Mouse (Mus musculus): ENCODE data around the gene Washc1.
"Not testable (repeated sequence)": the region's sequence is repeated elsewhere in the genome, so short reads cannot be mapped to it uniquely, and the experiment has no call there.

Gene Washc1

GRCm38 (mm10) chr17:66112166-66112565 lies 821 bp downstream of the Washc1 start:
- no peak for DNase-seq (ENCODE audit: inconsistent ontology term)

DNA sequence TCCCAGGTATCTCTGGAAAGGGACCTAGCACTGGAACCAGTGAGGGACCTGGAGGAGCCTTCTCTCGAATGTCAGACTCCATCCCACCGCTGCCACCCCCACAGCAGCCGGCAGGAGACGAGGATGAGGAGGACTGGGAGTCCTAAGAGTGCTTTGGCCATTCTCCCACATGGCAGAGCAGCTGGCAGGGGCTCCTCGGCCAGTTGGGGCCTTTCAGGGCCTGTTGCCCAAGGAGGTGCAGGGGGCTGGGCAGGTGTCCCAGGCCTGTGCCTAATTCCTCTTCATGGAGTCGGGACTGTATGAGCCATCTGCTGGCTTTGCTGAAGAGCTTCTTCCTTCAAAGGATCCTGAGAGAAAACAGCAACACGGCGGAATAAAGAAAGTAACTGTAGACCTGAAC lies 7.6 kb downstream of the Washc1 start:
- DNase-seq (ENCODE audit: inconsistent ontology term): no peak

GRCm38 (mm10) chr17:66120701-66121100 lies 9.4 kb downstream of the Washc1 start:
- DNase-seq (ENCODE audit: inconsistent ontology term): no peak

DNA sequence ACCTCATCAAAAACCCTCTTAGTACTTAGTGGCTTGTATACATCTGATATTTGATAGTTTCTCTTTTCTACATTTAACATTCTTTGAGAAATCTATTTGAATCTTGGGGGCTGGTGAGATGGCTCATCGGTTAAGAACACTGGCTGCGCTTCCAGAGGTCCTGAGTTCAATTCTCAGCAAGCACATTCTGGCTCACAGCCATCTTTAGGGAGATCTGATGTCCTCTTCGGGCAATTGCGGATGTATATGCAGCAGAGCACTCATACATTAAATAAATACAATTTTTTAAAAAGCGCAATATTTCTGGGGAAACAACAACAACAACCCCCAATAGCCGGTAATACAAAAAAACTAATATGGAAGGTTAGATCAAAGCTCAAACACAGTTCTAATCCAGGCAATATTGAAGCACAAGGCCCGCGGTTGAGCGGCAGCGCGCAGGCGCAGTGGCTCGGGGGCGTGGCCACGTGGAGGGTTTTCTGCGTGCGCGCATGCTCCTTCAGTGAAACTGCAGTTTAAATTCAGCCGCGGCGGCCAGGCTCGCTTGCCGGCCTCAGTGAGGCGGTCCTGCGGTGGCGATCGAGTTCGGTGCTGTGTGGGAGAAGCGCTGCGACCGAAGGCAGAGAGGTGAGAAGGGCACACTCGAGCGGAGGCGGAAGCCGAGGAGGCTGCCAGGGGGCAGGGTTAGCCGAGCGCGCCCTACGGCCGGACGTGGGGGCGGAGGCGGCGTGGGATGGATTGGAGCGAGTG lies 11.9 kb downstream of the Washc1 start, which contains the start of gene Ddx11:
Gene Ddx11, plus strand, starts transcription at position 455 of the 750 bp plus-strand sequence.
- peak; percentile 91 for DNase-seq (ENCODE audit: inconsistent ontology term)

GRCm38 (mm10) chr17:66123816-66124610 lies 12.7 kb downstream of the Washc1 start:
- peak; percentile 36 for DNase-seq (ENCODE audit: inconsistent ontology term)

DNA sequence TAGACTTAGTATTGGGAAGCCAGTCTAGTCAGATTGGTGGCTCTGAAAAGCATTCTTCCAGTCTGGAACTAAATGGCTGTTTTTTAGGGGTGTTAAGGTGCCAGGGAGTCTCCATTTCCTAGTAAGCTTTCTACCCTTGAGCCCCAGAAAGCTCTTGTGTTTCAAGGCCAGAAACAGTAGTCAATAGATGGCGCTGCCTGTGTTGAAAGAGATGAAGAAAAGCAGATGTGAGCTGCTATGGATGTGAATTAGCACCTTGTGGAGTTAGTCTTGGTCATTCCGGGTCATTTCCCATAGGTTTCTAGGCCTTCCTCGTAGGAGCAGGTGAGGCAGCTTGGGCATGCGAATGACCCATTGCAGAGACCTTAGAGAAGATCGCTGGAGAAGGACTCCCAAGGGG lies 13.9 kb downstream of the Washc1 start:
- no peak for DNase-seq (ENCODE audit: inconsistent ontology term)

DNA sequence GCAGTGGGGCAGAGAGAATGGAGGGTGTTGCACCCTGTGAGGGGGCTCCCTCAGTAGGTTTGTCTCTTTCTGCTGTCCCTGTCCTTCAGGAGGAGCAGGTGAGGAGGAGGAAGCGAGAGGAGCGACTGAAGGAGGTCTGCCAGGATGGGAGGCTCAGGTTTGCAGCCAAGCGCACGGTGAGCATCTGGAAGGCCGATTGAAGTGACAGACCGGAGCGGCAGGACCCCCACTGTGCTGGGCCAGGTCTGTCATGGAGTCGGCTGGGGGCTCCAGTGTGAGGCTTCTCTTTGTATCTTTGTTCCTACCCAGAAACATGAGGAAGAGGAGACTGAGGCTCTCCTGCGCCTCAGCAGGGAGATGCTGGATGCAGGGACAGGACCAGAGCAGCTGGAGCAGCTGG lies 19.0 kb downstream of the Washc1 start:
- DNase-seq (ENCODE audit: inconsistent ontology term): no peak

DNA sequence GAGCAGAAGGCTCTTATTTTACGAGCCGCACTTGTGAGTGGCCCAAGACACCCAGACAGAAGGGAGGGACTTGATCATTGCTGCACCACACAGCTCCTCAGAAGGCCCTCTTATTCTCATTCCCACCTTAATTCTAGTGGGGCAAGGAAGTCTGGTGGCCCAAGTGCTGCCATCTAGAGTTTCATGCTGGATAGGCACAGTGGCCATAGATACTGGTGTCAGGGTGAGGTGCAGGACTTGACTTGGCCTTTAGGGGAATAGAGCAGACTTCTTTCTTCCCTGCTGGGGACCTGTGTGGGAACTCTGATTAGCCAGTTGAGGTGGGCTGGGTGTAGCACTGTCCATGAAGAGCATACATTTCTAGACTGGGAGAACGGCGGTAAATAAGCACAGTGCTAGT lies 19.9 kb downstream of the Washc1 start:
- DNase-seq (ENCODE audit: inconsistent ontology term): no peak

- not testable (repeated sequence) for DNase-seq (ENCODE audit: inconsistent ontology term)
These were observed 41.6 kb downstream of the Washc1 start for GRCm38 (mm10) chr17:66152706-66153662.

DNA sequence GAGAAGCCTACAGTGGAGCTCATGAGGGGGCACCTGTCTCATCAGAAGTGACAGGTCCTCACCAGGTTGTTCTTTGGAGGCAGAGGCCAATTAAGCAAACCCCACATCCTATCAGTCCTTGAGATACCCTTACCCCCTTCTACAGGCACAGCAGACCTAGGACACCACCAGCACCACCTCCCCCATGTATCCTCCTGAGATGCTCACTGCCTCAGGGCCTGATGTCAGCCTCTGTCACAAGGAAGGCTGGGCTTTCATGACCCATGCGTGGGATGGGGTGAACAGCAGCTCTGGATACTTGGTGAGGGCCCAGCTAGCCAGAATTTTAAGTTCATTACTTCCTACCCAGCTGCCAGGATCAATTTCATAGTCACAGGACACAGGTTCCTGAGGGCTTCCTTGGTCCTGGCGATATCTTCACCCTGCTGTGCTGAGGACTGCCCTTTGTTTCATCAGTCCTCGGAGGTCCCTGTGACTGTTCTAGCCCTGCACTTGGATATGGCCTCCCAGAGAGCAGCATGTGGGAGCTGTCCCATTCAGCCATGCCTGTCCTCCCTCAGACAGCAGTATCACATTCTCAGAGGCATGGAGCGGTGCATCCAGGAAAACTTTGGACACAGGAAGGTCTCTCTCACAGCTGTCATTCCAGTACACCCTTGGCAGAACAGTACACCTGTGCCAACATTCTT lies 42.5 kb downstream of the Washc1 start:
- DNase-seq (ENCODE audit: inconsistent ontology term): not testable (repeated sequence)

GRCm38 (mm10) chr17:66154876-66155275 lies 43.5 kb downstream of the Washc1 start:
- DNase-seq (ENCODE audit: inconsistent ontology term): no peak

DNA sequence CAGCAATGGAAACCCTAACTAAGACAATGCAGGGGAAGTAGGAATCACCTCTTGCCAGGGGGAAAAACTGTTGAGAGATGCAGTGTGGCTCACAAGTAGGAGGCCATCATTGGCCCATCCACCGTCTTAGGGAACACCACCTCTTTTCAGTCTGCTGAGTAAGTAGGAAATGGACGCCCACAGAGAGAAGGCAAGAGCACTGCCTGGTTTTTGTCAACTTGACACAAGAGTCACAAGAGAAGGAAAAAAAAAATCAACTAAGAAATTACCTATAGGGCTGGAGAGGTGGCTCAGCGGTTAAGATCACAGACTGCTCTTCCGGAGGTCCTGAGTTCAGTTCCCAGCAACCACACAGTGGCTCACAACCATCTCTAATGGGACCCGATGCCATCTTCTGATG lies 46.9 kb downstream of the Washc1 start:
- DNase-seq (ENCODE audit: inconsistent ontology term): no peak

GRCm38 (mm10) chr17:66167141-66167540 lies 55.8 kb downstream of the Washc1 start:
- not testable (repeated sequence) for DNase-seq (ENCODE audit: inconsistent ontology term)
